Comparison of ENCODE assay signal across 22 mouse cellular contexts in genomic region chr1:182502491-182503050, GRCm38 (mm10). TPM values are rescaled to one million over a fixed set of nuclear protein-coding genes. Genes with fewer than 3 reads are reported as not detected.
DNase-seq lines count a peak whose midpoint lies in the region; ATAC-seq and TF ChIP-seq lines count a peak whose summit lies in the region.
"Had no signal": no experiment of that assay in that cellular context is flagged by ENCODE, and none has a peak within 500 bp of the region (broad histone marks: within the 10 kb centered on the region; RNA-seq: fewer than 3 reads in every experiment).

No protein-coding gene starts in this region.

- no peak for TF ChIP-seq CTCF in gastrocnemius, adult 2 months (IDR thresholded peaks at IDR 0.05)
- TF ChIP-seq CTCF in heart, postnatal 0 days (IDR thresholded peaks at IDR 0.05; ENCODE audit: low read depth) = no peak

- H3K9ac ChIP-seq in heart, postnatal 0 days (replicated peaks; ENCODE audit: low read depth, low read length) = no peak overlapping the region
- H3K9ac ChIP-seq: kidney, embryonic 15.5 days had no signal

- intact Hi-C loops in gastrocnemius, adult 2 months (cut with DNase I) = no loop called here

- 68% methylated on average over 7 of the region's 7 CpGs for WGBS in heart, postnatal 0 days

- no peak for TF ChIP-seq EP300 in heart, postnatal 0 days (IDR thresholded peaks at IDR 0.05; ENCODE audit: low read depth)

- H3K9me3 ChIP-seq in heart, postnatal 0 days (replicated peaks; ENCODE audit: control insufficient read depth, low read length) = no peaks in the 10 kb centered on the region
- no peaks in the 10 kb centered on the region for H3K9me3 ChIP-seq in megakaryocyte, embryonic 14.5 days
- H3K9me3 ChIP-seq: kidney, embryonic 15.5 days had no signal

- H3ac ChIP-seq in myocyte (ENCODE audit: control insufficient read depth, insufficient read length) = no peak overlapping the region

- no peak for ATAC-seq in heart, postnatal 0 days (ENCODE audit: insufficient read depth, low read depth)
- no peak for ATAC-seq in megakaryocyte, adult 5-6 weeks (ENCODE audit: poor library complexity, severe bottlenecking)
- ATAC-seq: forebrain, embryonic 14.5 days; hindbrain, embryonic 16.5 days; intestine, postnatal 0 days had no signal

- peaks cover 68% of the 10 kb centered on the region for H3K4me1 ChIP-seq in heart, postnatal 0 days (ENCODE audit: control insufficient read depth, insufficient read depth)
- peaks cover 91% of the 10 kb centered on the region for H3K4me1 ChIP-seq in megakaryocyte, embryonic 14.5 days

- H3K4me3 ChIP-seq in gastrocnemius, adult 2 months = no peak overlapping the region
- H3K4me3 ChIP-seq in heart, postnatal 0 days (ENCODE audit: low read depth, low read length) = no peak overlapping the region
- H3K4me3 ChIP-seq in megakaryocyte, embryonic 14.5 days (replicated peaks) = peak overlapping the region; percentile 15
- H3K4me3 ChIP-seq in myocyte = no peak overlapping the region
- H3K4me3 ChIP-seq: erythroblast, embryonic 14.5 days; kidney, embryonic 15.5 days had no signal

- peaks cover 75% of the 10 kb centered on the region for H3K79me2 ChIP-seq in myocyte (ENCODE audit: control insufficient read depth, insufficient read depth)

- no peaks in the 10 kb centered on the region for H3K27me3 ChIP-seq in heart, postnatal 0 days (ENCODE audit: control insufficient read depth, insufficient read depth, low read length)
- no peaks in the 10 kb centered on the region for H3K27me3 ChIP-seq in megakaryocyte, embryonic 14.5 days (replicated peaks)
- no peaks in the 10 kb centered on the region for H3K27me3 ChIP-seq in myocyte (ENCODE audit: control insufficient read depth, insufficient read depth, insufficient read length)
- H3K27me3 ChIP-seq: CH12.LX; kidney, embryonic 15.5 days had no signal

- no peak overlapping the region for H3K4me2 ChIP-seq in heart, postnatal 0 days (ENCODE audit: low read depth, low read length)
- peak overlapping the region; percentile 66 for H3K4me2 ChIP-seq in myocyte (ENCODE audit: low read depth)
- H3K4me2 ChIP-seq: kidney, embryonic 15.5 days; liver, embryonic 11.5 days had no signal

- peaks cover 4% of the 10 kb centered on the region; the same call in 1 of the 2 replicates for H3K36me3 ChIP-seq in heart, postnatal 0 days (replicated peaks; ENCODE audit: control insufficient read depth, insufficient read depth, low read length)
- peaks cover 72% of the 10 kb centered on the region for H3K36me3 ChIP-seq in megakaryocyte, embryonic 14.5 days (replicated peaks; ENCODE audit: low read length)
- peaks cover 6% of the 10 kb centered on the region for H3K36me3 ChIP-seq in myocyte (ENCODE audit: control insufficient read depth, insufficient read depth)

- peak; percentile 17 for DNase-seq in gastrocnemius, adult 2 months
- DNase-seq in gastrocnemius, adult 18-20 months (ENCODE audit: low spot score) = no peak
- DNase-seq in heart, postnatal 0 days (ENCODE audit: low spot score) = no peak
- no peak for DNase-seq in heart, postnatal 4 days
- DNase-seq in thymus, adult 18-20 months = no peak
- DNase-seq: adrenal gland, postnatal 25 days; cerebellum, adult 11-12 months; cerebellum, postnatal 14 days; lung, adult 2 months; lung, postnatal 4 days; midbrain, embryonic 14.5 days; retina, postnatal 1 day had no signal

- TF ChIP-seq POLR2A in myocyte (IDR thresholded peaks at IDR 0.05; ENCODE audit: insufficient read length, low read depth) = no peak

- peak overlapping the region; percentile 84 for H3K27ac ChIP-seq in gastrocnemius, adult 2 months
- H3K27ac ChIP-seq in heart, postnatal 0 days (ENCODE audit: low read depth) = peak overlapping the region; percentile 75; the same call in 1 of the 2 replicates
- H3K27ac ChIP-seq: kidney, embryonic 15.5 days had no signal

TF ChIP-seq in myocyte, 11 proteins besides CTCF, POLR2A, EP300 and RAD21:
- TF ChIP-seq USF1 (IDR thresholded peaks at IDR 0.05; ENCODE audit: low read depth) (no peak), CEBPB (IDR thresholded peaks at IDR 0.05; ENCODE audit: insufficient read depth, poor library complexity, severe bottlenecking) (no peak), TCF3 (IDR thresholded peaks at IDR 0.05; ENCODE audit: insufficient read length, low read depth) (no peak), MYOD1 (IDR thresholded peaks at IDR 0.05; ENCODE audit: control insufficient read depth in 1 of 3, insufficient read length in 2 of 3, low read depth in 2 of 3) (no peak), MAX (IDR thresholded peaks at IDR 0.05; ENCODE audit: low read depth) (no peak), E2F4 (IDR thresholded peaks at IDR 0.05; ENCODE audit: insufficient read depth) (no peak), TCF12 (IDR thresholded peaks at IDR 0.05; ENCODE audit: insufficient read depth, poor library complexity, severe bottlenecking) (no peak), MYOG (IDR thresholded peaks at IDR 0.05; ENCODE audit: control insufficient read depth in 1 of 3, insufficient read depth in 1 of 3, insufficient read length in 2 of 3, low read depth in 2 of 3) (no peak), REST (IDR thresholded peaks at IDR 0.05; ENCODE audit: insufficient read depth, insufficient read length) (no peak), POLR2AphosphoS2 (IDR thresholded peaks at IDR 0.05; ENCODE audit: insufficient read length, low read depth) (no peak), SRF (IDR thresholded peaks at IDR 0.05; ENCODE audit: control insufficient read depth, insufficient read length, low read depth) (no peak)

RNA-seq across cellular contexts. Expression of gene Capn2, which starts 14.8 kb away (rescaled TPM):
- 10 to 100 TPM; 46.7 to 55.3 TPM for total RNA-seq in gastrocnemius, adult 2 months (2021)
- total RNA-seq in gastrocnemius, adult 18-20 months (2021) = 10 to 100 TPM; 50.2 to 54.2 TPM
- 71.2 and 85.4 TPM in 2 replicates for total RNA-seq in heart, postnatal 0 days (2014; rRNA removed; ENCODE audit: low replicate concordance)
- polyA plus RNA-seq in heart, postnatal 0 days (2015; fragmentation: Nextera tagmentation; extraction: Ambion mirVana) = 56.8 and 62.6 TPM in 2 replicates
- total RNA-seq in heart, postnatal 4 days (2021) = 10 to 100 TPM; 86.6 to 89.9 TPM
- polyA plus RNA-seq in megakaryocyte, embryonic 14.5 days (2012; ENCODE audit: insufficient read depth, low replicate concordance) = 46.0 and 47.8 TPM in 2 replicates
- 108 and 122 TPM in 2 replicates for total RNA-seq in megakaryocyte, adult 5-6 weeks (2015)
- 174 and 241 TPM in 2 replicates for total RNA-seq in megakaryocyte, adult 5-6 weeks (2017)
- 148 TPM for polyA plus RNA-seq in myocyte (2012; fragmentation: generic; extraction: Trizol)
